Mouse (Mus musculus) forebrain, embryonic 16.5 days (tissue): ENCODE results near the gene L3mbtl2. TPM values are rescaled to one million over a fixed set of nuclear protein-coding genes. Genes with fewer than 3 reads are reported as not detected.

Source experiments
- ATAC-seq: fragments of 200-750 bp; cut with Nextera tagmentation; 2 replicates; pipeline ENCODE4 v1.8.0; 2017; ENCODE audit warnings: mild to moderate bottlenecking, moderate library complexity
- H3K27ac ChIP-seq: fragments of 300-500 bp; sonication (generic); 2 replicates; pipeline ENCODE4 v1.5.1; 2014; ENCODE audit warnings: low read length, control low read depth
- H3K27me3 ChIP-seq: fragments of 300-500 bp; sonication (generic); replicated peaks from 2 replicates; pipeline ENCODE4 v1.6.1; 2014; ENCODE audit warnings: low read length; ENCODE audit not compliant: control insufficient read depth, insufficient read depth
- H3K36me3 ChIP-seq: fragments of 300-500 bp; sonication (generic); 2 replicates; pipeline ENCODE4 v1.6.1; 2014; ENCODE audit not compliant: control insufficient read depth, insufficient read depth
- H3K4me1 ChIP-seq: fragments of 300-500 bp; sonication (generic); replicated peaks from 2 replicates; pipeline ENCODE4 v1.6.1; 2014; ENCODE audit warnings: low read length; ENCODE audit not compliant: control insufficient read depth, insufficient read depth
- H3K4me2 ChIP-seq: fragments of 300-500 bp; sonication (generic); 2 replicates; pipeline ENCODE4 v1.6.1; 2014; ENCODE audit warnings: mild to moderate bottlenecking, low read length, control low read depth
- H3K4me3 ChIP-seq: fragments of 300-500 bp; sonication (generic); replicated peaks from 2 replicates; pipeline ENCODE4 v1.5.1; 2014; ENCODE audit warnings: mild to moderate bottlenecking, low read length, control low read depth
- H3K9ac ChIP-seq: fragments of 300-500 bp; sonication (generic); replicated peaks from 2 replicates; pipeline ENCODE4 v1.6.1; 2014; ENCODE audit warnings: low read depth, low read length, control low read depth
- H3K9me3 ChIP-seq: fragments of 300-500 bp; sonication (generic); 2 replicates; pipeline ENCODE4 v1.6.1; 2016; ENCODE audit warnings: low read length; ENCODE audit not compliant: control insufficient read depth
- WGBS: fragments of 180-500 bp; shearing (Covaris S2); extraction: QIAGEN DNeasy Blood & Tissue Kit; methylation state at CpG from one replicate; pipeline ENCODE4 v1.1.7; 2014; 5-methylcytosine and 5-hydroxymethylcytosine counted together
- polyA plus RNA-seq: library from polyadenylated mRNA; unstranded; fragments of >200 nt; fragmentation: Nextera tagmentation; extraction: Ambion mirVana; gene quantifications from 2 replicates; pipeline ENCODE4 v1.2.1, GENCODE M21; 2015

The L3mbtl2 gene
- polyA plus RNA-seq, 1 experiment from 2014 or later = 32.7 TPM

DNA sequence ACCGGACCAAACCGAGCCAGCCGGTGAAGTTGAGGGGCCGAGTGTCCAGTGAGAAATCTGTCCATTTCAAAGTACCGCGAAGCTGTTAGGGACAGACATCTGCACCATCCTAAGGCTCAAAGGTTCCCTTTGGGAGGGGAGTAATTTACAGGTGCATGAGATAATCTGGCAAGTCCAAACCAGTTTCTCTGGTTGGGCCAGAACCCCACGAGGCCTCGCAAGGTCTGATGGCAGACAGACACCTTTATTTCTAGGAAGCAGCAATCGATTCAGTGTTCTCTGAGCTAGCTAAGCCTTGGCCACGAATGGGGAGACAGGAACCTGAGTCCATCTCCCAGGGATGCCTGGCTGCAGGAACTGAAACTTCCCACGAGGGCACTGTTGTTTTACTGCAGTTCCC is 60.0 kb downstream of the L3mbtl2 start:
- WGBS = 93% methylated on average over 11 of the region's 11 CpGs
- Histone ChIP-seq H3K36me3 (peaks cover 24% of the 10 kb centered on the region), H3K27me3 (no peaks in the 10 kb centered on the region)

DNA sequence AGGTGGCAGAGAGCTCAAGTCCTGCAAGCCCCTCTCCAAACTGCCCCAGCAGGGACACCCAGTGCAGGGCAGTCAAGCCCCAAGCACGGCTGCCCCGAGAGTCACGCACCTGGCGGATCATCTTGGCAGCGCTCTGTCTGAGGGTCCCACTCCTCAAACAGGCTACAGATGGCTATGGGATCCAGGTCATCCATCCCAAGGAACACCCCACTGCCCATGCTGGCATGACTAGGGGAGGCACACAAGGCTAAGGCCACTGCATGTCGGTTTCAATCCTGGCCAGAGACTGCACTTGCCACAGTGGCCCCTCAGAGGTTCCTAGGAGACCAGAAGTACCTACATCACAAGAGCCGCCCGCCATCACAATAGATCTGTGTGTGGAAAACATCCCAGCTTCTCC is 62.3 kb downstream of the L3mbtl2 start:
- WGBS = 90% methylated on average over 8 of the region's 8 CpGs
- Histone ChIP-seq H3K27ac (no peak overlapping the region), H3K4me1 (peaks cover 24% of the 10 kb centered on the region), H3K4me3 (no peak overlapping the region), H3K27me3 (no peaks in the 10 kb centered on the region), H3K4me2 (no peak overlapping the region), H3K9me3 (no peaks in the 10 kb centered on the region), H3K9ac (no peak overlapping the region), H3K36me3 (peaks cover 16% of the 10 kb centered on the region)
- ATAC-seq = no peak

More for the DNA sequence above, 60.0 kb downstream of the L3mbtl2 start:
- Histone ChIP-seq H3K9ac (no peak overlapping the region), H3K27ac (no peak overlapping the region), H3K4me1 (peaks cover 20% of the 10 kb centered on the region), H3K4me3 (no peak overlapping the region), H3K4me2 (no peak overlapping the region), H3K9me3 (no peaks in the 10 kb centered on the region)
- ATAC-seq = no peak

DNA sequence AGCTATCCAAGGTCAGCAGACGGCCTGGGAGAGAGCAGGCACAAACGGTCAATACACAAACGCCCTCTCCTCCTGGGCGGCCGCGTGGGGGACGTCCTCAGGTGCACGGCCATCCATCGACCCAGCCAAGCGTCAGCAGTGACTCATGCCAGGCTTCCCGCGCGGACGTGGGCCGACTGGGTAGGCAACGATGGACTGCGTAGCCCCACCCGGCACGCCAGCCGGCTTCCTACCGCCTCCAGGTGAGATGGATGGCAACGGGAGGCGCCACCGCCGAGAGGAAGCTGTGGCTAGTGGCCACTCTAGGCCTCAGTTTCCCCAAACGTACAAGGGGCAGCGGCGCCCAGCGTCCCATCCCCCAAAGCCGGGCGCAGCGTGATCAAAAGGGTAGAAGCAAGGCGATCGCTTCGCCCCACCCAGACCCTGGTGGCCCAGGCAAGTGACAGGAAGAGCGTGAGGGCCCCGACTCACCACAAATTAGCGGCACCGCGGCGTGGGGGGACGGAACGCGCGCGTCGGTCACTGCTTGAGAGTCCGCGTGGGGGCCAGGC is 65.6 kb downstream of the L3mbtl2 start:
- no peaks in the 10 kb centered on the region for H3K9me3 ChIP-seq
- H3K4me1 ChIP-seq = peaks cover 24% of the 10 kb centered on the region
- ATAC-seq = no peak; the same call in 1 of the 2 replicates
- no peaks in the 10 kb centered on the region for H3K27me3 ChIP-seq
- WGBS = under 1% methylated on average over 49 of the region's 49 CpGs
- H3K4me3 ChIP-seq = peak overlapping the region; percentile 95
- H3K36me3 ChIP-seq = no peaks in the 10 kb centered on the region
- H3K4me2 ChIP-seq = peak overlapping the region; percentile 93
- H3K9ac ChIP-seq = peak overlapping the region; percentile 85
- H3K27ac ChIP-seq = peak overlapping the region; percentile 71

DNA sequence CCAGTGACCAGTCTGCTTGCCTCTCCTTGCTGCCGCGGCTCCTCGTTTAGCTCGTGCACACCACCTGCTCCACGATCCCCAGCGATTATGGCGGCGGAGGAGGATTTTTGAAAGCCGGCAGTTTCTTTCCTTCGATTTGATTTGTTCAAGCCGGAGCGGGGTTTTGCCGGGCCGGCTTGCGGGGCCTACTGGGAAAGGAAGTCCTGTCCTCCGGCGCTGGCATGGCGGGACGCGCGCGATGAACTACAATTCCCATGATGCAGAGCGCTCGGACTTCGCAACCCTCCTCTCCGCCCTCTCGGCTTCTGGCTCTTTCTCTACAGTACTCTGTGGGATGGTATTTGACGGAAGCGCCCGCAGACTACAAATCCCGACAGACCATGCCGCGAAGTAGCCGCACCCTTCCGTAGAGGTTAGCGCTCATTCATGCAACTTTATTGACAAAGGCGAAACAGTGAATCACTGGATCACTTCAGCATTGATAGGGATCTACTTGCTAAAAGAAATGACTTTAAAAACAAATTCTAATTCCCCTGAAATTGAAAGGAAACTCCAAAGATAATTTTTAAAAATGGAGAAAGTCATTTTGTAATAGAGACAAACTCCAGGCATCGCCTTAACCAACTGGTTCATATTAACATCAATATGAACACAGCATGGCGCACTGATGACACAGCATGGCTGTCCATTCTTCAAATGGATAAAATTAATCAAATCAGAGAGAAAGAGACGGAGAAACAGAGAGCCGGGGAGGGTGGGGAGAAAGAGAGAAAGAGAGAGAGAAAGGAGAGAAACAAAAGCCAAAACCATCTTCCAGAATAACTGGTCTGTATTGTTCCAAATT is 66.3 kb downstream of the L3mbtl2 start:
- peak; percentile 100 for ATAC-seq
- Histone ChIP-seq H3K27me3 (no peaks in the 10 kb centered on the region), H3K4me3 (peak overlapping the region; percentile 95)

DNA sequence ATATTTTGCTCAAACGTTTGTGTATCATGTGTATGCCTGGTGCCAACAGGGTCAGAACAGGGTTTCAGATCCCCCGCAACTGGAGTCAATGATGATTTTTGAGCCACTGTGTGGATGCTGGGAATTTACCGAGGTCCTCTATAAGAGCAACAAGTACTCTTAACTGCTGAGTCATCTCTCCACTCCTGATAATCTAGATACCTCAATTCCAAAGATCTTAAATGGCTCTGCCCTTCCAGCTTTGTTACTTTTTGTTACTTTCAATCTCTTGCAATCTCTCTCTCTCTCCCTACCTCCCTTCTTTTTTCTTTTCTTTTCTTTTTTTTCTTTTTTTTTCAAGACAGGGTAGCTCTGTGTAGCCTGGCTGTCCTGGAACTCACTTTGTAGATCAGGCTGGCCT is 71.4 kb downstream of the L3mbtl2 start:
- Histone ChIP-seq H3K4me3 (no peak overlapping the region), H3K4me2 (no peak overlapping the region), H3K9me3 (no peaks in the 10 kb centered on the region), H3K27me3 (no peaks in the 10 kb centered on the region), H3K9ac (no peak overlapping the region), H3K36me3 (no peaks in the 10 kb centered on the region), H3K4me1 (no peaks in the 10 kb centered on the region; the same call in 1 of the 2 replicates), H3K27ac (no peak overlapping the region)
- 55% methylated on average over 3 of the region's 3 CpGs for WGBS
- ATAC-seq = no peak

More for the DNA sequence above, 66.3 kb downstream of the L3mbtl2 start:
- Histone ChIP-seq H3K4me2 (peak overlapping the region; percentile 93), H3K27ac (peak overlapping the region; percentile 71), H3K9ac (peak overlapping the region; percentile 85), H3K4me1 (peaks cover 24% of the 10 kb centered on the region), H3K36me3 (no peaks in the 10 kb centered on the region), H3K9me3 (no peaks in the 10 kb centered on the region)
- WGBS = 6% methylated on average over 41 of the region's 41 CpGs

Other genes with a start within 250 kb of the L3mbtl2 start
- 449 and 466 TPM in 2 replicates for gene Rbx1, start 197.6 kb upstream of the L3mbtl2 start, polyA plus RNA-seq
- gene Ep300, start 78.5 kb upstream of the L3mbtl2 start, polyA plus RNA-seq = 17.9 and 18.0 TPM in 2 replicates
- 18.6 and 27.7 TPM in 2 replicates for gene Chadl, start 33.4 kb downstream of the L3mbtl2 start, polyA plus RNA-seq
- gene Zc3h7b, start 81.2 kb downstream of the L3mbtl2 start, polyA plus RNA-seq = 58.6 and 59.1 TPM in 2 replicates
- gene Rangap1, start 81.6 kb downstream of the L3mbtl2 start, polyA plus RNA-seq = 123 and 143 TPM in 2 replicates
- 32.7 and 33.3 TPM in 2 replicates for gene Tef, start 138.5 kb downstream of the L3mbtl2 start, polyA plus RNA-seq
- 19.4 and 23.8 TPM in 2 replicates for gene Tob2, start 194.9 kb downstream of the L3mbtl2 start, polyA plus RNA-seq
- 130 and 132 TPM in 2 replicates for gene Phf5a, start 208.0 kb downstream of the L3mbtl2 start, polyA plus RNA-seq
- 259 and 260 TPM in 2 replicates for gene Aco2, start 208.4 kb downstream of the L3mbtl2 start, polyA plus RNA-seq